Mouse (Mus musculus) frontal cortex, postnatal 25 days (tissue): ENCODE results near the gene Gm10800.
"Not testable (repeated sequence)": the region's sequence is repeated elsewhere in the genome, so short reads cannot be mapped to it uniquely, and the experiment has no call there.

ENCODE experiments used
- DNase-seq, 2 experiments: peaks; one replicate each; pipeline ENCODE4 v3.0.0; 2022; ENCODE audit warnings: low spot score in 2 of 2

Gene Gm10800

GRCm38 (mm10) chr2:98667201-98667600 is at the start of gene Gm10800:
Gene Gm10800 (minus strand): TSS chr2:98667301.
- not testable (repeated sequence) for DNase-seq

GRCm38 (mm10) chr2:98697533-98697932 is 30.4 kb upstream of the Gm10800 start:
- DNase-seq, result no peak

GRCm38 (mm10) chr2:98661937-98662336 is 5.2 kb downstream of the Gm10800 start, which contains the start of gene Gm10801:
Gene Gm10801 (plus strand): TSS chr2:98662237.
- not testable (repeated sequence) for DNase-seq
